Mouse (Mus musculus) yolk sac, embryonic 10.5 days (tissue): ENCODE measurements at regions not wholly inside any gene's neighbourhood (a gene's known extent, or its start where the extent isn't known, plus 50 kb on each side); places are given as distances from the start of the nearest gene placed in this dataset.

Experiments
- DNase-seq: peaks from one replicate; pipeline ENCODE4 v3.0.0-alpha.2; 2017; ENCODE audit warnings: low spot score

- no peak for DNase-seq
Observed at GRCm38 (mm10) chr7:111337053-111337452, 254.2 kb upstream of the Eif4g2 start.

DNA sequence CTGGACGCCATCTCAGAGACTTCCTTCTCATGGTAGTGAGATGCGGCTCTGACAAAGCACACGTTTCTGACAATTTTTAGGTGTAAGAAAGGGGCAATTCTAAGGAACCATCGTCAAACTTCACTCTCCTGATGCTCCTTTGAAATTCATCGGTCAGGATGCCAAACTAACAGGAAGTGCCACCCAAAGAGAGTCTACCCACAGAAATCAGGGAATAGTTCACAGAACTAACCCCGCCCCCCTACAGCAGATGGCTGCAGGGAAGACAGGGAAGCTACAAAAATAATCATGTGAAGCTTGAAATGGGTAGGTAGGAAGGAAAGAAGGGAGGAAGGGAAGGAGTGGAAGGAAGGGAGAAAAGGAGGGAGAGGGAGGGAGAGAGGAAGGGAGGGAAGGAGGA is 240.1 kb upstream of the Eif4g2 start:
- no peak for DNase-seq

DNA sequence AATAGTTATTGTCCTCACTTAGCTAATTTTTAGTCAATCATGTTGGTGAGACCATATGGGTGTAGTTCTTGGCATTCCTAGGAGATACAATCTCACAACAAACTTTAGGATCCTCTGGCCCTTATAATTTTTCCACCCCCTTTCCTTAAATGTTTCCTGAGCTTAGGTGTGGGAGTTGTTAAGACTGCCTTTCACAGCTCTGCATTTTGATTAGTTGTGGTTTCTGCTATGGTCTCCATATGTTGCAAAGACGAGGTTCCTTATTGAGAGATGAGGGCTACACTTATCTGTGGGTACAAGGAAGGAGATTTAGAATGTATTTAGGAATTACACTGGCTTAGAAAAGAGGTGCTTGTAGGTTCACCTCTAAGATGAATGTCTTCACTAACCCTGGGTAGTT is 237.1 kb upstream of the Eif4g2 start:
- no peak for DNase-seq

DNA sequence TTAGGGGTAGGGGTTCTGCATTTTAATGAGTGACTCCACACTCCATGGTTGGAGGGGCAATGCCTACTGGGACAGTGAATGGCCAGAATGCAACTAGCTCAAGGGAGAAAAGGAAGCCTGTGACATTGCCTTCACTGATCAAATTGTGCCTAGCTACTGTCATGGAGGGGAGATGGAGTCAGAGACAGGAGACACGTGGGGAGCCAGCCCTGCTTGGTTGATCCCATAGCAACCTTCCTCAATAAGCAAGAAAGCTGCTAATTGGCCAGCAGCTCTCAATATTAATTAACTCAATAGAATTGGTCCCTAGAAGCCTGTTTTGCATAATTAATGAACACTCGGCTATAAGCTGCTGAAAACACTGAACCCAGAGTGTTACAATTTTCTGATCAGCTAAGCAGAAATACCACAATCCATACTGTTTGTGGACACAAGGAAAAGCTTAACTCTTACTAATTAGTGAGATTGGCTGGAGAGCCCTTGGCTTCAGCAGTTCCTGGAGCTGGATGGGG is 233.7 kb upstream of the Eif4g2 start:
- DNase-seq: no peak

GRCm38 (mm10) chr7:111313921-111314320 is 231.1 kb upstream of the Eif4g2 start:
- no peak for DNase-seq

GRCm38 (mm10) chr7:111305196-111305595 is 222.4 kb upstream of the Eif4g2 start:
- DNase-seq: no peak

DNA sequence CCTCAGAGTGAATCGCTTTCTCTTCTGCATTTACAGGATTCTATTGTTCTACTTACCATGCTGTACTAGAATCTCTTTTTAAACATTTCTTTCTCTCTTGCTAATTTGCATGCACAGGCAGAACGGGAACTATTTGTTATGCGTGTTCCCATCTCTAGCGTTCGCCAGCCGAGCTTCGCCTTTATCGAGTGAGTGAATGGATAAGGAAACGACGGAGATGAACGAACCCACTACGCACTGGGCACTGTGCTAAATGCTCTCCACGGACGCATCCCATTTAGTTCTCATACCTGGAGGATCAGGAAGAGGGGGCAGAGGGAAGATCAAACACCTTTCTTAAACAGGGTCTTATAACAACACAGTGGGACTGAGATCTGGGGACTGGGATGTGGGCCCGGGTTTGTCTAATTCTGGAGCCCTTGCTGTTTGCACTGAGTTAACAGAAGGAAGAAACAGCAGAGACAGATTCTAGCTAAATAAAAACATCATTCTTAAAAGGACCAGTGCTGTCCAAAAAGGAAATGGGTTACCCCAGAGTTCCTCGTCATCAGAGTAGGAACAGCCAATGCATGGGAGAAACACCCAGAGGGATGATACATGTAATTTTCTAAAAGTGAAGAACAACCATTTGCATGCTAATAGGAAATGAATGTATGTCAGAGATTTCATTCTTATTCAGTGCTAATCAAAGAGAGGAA is 219.1 kb upstream of the Eif4g2 start:
- DNase-seq: no peak

- no peak for DNase-seq
Observed at GRCm38 (mm10) chr7:111297174-111297902, 214.5 kb upstream of the Eif4g2 start.

GRCm38 (mm10) chr7:111283411-111283955 is 200.7 kb upstream of the Eif4g2 start:
- DNase-seq: peak; percentile 8

GRCm38 (mm10) chr7:111282314-111282713 is 199.5 kb upstream of the Eif4g2 start:
- no peak for DNase-seq

DNA sequence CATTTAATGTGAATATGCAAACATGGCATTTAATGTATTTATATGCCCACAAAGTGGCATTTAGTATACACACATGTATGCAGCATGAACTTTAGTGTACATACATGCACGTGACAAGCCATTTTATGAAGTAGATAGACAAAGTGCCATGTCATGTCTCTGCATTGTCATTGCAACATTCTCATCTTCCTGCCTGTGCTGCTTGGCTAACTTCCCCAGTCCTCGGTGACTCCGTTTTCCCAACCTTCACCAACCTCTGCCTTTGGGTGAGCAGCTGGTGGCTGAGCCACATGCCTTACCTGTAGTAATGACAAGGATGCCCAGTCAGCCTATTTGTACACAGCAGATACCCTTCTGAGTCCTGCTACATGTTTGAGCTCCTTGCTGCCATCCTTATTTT is 194.9 kb upstream of the Eif4g2 start:
- no peak for DNase-seq

GRCm38 (mm10) chr7:111273839-111274238 is 191.0 kb upstream of the Eif4g2 start:
- DNase-seq: no peak

- no peak for DNase-seq
Observed at GRCm38 (mm10) chr7:111270874-111271273, 188.0 kb upstream of the Eif4g2 start.

DNA sequence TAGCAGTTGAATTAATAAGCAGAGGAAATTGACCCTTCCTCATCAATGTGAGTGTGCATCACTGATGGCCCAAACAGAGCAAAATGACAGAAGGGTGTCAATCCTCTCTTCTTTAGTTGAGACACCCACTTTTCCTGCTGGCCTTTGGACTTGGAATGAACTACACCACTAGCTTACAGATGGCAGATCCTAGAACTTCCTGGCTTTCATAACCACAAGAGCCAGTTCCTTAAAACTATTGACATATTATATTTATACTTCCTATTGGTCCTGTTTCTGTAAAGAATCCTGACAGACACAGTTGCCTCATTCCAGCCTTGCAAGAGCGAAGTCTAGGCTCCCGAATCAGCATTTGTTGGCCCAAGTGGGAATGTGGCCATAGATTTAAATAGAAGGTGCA is 185.4 kb upstream of the Eif4g2 start:
- no peak for DNase-seq

GRCm38 (mm10) chr7:111263302-111263701 is 180.5 kb upstream of the Eif4g2 start:
- no peak for DNase-seq

DNA sequence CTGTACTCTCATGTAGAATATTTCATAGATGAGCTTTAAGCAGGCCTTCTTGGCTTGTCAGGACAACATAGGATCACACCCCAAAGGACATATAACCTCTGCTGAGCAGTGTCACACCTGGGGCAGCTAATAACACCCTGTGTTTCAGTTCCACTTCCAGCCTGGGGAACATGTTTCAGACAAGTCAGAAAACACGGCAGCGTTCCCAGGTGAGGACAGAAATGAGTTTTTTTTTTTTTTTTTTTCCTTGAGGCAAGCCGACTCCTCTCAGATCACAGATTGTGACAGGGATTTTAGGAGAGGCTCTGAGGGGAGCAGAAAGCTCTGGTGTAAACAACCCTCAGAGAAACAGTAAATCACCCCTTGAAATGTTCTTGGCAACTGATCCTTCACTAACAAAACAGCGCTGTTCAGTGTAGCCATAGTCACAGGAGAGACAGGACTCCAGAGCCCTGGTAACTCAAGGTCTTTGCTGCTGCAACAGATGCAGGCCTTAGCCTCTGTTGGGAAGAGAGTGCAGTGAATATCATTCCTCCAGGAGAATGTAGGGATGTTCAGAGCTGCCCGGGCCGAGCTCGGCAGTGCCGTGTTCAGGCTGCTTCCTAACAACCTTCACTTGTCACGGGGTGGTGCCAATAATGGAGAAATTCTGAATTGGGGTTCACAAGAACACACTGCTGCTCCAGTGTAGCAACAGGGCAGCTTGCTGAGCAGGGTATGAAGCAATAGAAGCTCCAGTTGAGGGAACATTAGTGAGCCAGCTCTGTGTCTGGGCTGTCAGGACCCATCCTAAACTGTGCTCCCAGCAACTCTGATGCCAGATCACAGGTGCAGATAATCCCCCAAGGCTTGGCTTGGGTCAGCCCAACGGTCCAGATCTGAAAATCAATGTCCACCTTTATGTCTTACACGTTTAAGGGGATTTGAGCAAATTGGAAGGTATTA is 177.1 kb upstream of the Eif4g2 start:
- DNase-seq: no peak

DNA sequence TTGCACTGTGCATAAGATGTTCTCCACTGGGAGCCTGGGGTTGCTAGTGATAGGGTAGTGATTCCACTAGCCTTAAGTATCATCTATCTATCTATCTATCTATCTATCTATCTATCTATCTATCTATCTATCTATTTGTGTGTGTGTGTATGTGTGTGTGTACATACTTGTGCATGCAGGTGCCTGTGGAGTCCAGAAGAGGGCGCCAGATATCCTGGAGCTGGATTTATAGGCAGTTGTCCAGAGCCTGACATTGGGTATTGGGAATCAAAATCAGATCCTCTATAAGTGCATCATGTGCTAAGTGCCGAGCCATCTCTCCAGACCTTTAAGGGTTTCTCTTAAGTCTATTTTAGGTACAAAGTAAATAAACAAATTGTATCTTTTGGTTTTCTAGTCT is 175.0 kb upstream of the Eif4g2 start:
- no peak for DNase-seq

DNA sequence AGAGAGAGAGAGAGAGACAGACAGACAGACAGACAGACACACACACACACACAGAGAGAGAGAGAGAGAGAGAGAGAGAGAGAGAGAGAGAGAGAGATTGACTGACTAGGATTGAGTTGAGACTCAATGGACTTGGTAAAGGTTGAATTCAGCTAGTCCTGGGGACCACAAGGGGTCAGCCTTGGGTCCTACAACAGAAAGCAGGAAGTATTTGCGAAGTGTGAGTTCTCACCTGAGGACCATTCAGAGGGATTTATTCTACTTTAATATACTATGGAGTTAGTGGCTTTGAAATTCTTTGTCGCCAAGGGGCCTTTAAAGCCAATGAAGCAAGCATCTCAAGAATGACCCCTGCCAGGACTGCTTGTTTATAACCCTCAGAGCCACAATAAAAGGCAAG is 173.4 kb upstream of the Eif4g2 start:
- no peak for DNase-seq

DNA sequence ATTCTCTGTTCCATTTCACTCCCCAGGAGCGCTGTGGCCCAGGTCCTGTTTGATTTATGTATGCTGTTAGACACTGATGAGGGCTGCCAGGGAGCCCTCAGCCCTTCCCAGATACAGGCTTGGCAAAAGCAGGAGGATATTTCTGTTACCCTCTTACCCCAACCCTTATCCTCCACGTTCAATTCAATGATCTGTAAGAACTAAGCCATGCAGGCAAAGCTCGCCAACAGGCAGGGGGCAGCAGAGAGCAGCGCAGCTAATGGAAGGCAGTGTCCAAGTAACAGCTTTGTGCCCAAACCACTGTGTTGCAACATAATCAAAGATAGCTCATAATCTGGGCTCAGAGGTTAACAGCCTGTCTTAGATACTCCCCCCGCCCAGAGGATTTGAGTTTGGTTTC is 166.8 kb upstream of the Eif4g2 start:
- DNase-seq: peak; percentile 49

- no peak for DNase-seq
Observed at GRCm38 (mm10) chr7:111245488-111245887, 162.7 kb upstream of the Eif4g2 start.

DNA sequence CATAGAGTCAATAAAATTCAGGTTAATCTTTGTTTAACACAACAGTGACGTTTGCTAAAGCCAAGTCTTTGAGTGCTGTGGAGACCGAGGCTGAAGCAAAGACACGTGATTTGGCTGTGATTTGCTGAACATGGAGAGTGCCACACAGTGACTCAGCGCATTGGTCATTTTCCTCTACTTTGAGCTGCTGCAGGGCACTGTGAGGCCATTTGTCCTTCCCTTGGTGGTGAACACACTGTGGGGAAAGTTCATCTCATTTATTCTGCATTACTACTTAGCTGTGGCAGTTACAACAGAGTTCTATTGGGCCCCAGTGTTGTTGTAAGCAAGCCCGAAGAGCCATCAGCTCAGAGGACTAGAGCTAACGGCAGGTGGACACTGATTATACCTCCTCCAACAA is 162.2 kb upstream of the Eif4g2 start:
- DNase-seq: no peak

DNA sequence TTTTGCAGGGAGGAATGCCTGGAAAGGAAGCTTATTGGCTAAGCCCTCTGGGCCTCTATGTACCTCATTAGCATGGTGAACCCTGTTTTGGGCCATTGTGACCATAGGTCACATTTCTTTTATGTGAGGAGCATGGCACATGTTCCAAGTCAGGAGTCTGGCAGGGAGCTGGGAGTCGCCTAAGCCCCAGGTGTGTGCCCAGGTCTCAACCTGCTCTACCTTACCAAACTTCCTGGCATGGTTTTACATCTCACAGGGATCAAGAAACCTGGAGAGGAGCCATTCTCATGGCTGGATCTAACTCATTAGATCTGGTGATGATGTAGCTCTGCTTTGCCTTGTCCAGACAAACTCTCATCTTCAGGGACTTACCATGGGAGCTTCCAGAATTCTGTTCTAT is 161.0 kb upstream of the Eif4g2 start:
- DNase-seq: no peak
